Comparison of ENCODE assay signal across 9 mouse cellular contexts in the genomic region with DNA sequence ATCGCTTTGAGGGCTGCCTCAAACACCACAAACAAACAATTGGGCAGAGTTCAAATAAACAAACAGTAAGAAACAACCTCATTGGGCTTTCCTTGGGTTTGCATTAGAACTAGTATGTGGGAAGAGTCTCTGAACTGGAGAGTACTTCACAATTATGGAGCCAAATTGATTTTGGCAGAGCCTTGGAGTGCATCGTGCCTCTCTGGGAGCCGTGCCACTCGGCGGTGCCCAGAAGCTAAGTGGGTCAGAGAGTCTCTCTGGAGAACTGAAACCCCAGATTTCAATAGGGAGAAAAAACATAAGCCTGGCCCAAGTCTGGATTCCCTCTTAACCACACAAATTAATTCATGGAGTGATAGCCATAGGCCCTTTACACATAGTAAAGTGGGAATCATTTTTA.
A peak's percentile ranks its signal among the peaks of the same experiment; 100 is the strongest.
DNase-seq lines count a peak whose midpoint lies in the region; TF ChIP-seq lines count a peak whose summit lies in the region.
"Had no signal": no experiment of that assay in that cellular context is flagged by ENCODE, and none has a peak within 500 bp of the region (broad histone marks: within the 10 kb centered on the region; RNA-seq: fewer than 3 reads in every experiment).

No protein-coding gene starts in this region.

- DNase-seq in layer of hippocampus, adult 2 months (ENCODE audit: low spot score in 2 of 2), result peak; percentile 56 to 65
- DNase-seq in layer of hippocampus, postnatal 25 days (ENCODE audit: extremely low spot score in 1 of 2, low spot score in 1 of 2), result no peak
- peak; percentile 33 to 65 for DNase-seq in cerebellum, adult 2 months
- peak; percentile 46 for DNase-seq in fat pad, adult 2 months (ENCODE audit: extremely low read depth, low read depth, low spot score)
- DNase-seq in left cerebral cortex, postnatal 14 days (ENCODE audit: low spot score in 2 of 2), result peak; percentile 37 to 49
- DNase-seq in urinary bladder, postnatal 25 days (ENCODE audit: low spot score), result no peak
- no peak for DNase-seq in spleen, adult 12 weeks (ENCODE audit: low spot score)
- DNase-seq: embryo, embryonic 11 days; thymus, adult 18-20 months had no signal

- TF ChIP-seq POLR2A in cerebellum, adult 2 months (IDR thresholded peaks at IDR 0.05; ENCODE audit: borderline replicate concordance, insufficient read depth, low read length), result no peak

- no peak overlapping the region for H3K4me3 ChIP-seq in layer of hippocampus, adult 2 months
- no peak overlapping the region for H3K4me3 ChIP-seq in cerebellum, adult 2 months (replicated peaks; ENCODE audit: insufficient read depth, low read depth, low read length)

- no peak for TF ChIP-seq CTCF in layer of hippocampus, adult 2 months (conservative IDR thresholded peaks at IDR 0.05)
- no peak for TF ChIP-seq CTCF in cerebellum, adult 2 months (IDR thresholded peaks at IDR 0.05; ENCODE audit: borderline replicate concordance, insufficient read depth, low read depth, low read length)

- WGBS in cerebellum, adult 2 months, result 19% methylated on average over 5 of the region's 5 CpGs

- peak overlapping the region; percentile 82 for H3K27ac ChIP-seq in layer of hippocampus, adult 2 months
- H3K27ac ChIP-seq in cerebellum, adult 2 months (ENCODE audit: insufficient read depth, low read length), result no peak overlapping the region

- H3K27me3 ChIP-seq in cerebellum, adult 2 months (ENCODE audit: control insufficient read depth, insufficient read depth, low read length), result no peaks in the 10 kb centered on the region

- intact Hi-C loops in left cerebral cortex, postnatal 14 days (cut with DNase I), result no loop called here

- H3K4me1 ChIP-seq in cerebellum, adult 2 months (ENCODE audit: control insufficient read depth, insufficient read depth, low read length), result no peaks in the 10 kb centered on the region

Comparison
In these comparisons a context has a peak if more than half of its experiments do, and no peak if none do; other contexts are left out.
1. DNase-seq: peak in layer of hippocampus, adult 2 months (2 of 2), cerebellum, adult 2 months (2 of 2), fat pad, adult 2 months (single experiment) and left cerebral cortex, postnatal 14 days (2 of 2); none in layer of hippocampus, postnatal 25 days (0 of 2), urinary bladder, postnatal 25 days (single experiment) and spleen, adult 12 weeks (single experiment).